Mouse (Mus musculus): ENCODE measurements around the gene Mark2.

DNA sequence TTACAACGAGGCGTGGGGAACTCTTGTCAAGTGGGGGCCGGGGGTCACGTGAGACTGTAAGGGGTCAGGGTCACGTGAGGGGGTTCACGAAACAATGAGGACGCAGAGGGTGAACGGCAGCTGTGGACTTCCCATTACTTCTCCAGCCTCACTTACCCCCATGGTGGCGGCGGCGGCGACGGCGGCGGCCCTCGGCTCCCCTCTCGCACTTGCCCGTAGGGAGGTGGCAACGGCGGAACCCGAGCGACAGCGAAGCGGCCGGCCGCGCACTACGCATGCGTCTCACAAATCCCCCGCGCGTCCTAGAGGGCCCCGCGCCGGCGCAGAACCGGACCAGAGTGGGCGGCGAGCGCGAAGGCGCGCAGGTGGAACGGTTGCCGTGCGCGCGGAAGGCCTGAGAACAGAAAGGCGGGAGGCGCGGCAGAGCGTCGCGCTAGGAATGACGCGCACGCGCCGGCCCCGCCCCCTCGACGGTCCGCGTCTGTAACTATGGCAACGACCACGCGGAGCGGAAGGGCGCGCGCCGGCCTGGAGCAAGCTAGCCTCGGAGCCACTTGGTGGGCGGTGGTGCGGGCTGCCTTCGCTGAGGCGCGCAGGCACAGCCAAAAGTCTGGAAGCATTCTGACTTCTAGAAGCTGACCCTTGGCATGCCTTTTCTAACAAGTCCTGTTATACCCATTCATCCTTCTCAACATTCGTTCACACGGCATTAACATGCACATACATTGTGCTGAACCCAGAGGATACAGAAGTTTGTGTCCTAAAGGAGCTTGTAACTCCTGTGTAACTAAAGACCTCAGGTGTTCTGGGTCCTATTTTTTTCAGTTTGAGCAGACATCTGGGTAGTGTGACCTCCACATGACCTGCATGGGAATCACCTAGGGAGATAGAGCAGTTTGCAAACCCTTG lies 100.6 kb downstream of the Mark2 start, which contains the start of gene Naa40:
- peak; percentile 62 for TF ChIP-seq POLR2A (IDR thresholded peaks at IDR 0.05; ENCODE audit: low read depth, low read length)
- no peak for TF ChIP-seq CTCF (IDR thresholded peaks at IDR 0.05; ENCODE audit: borderline replicate concordance, insufficient read depth, low read length)

Data from embryonic fibroblast, embryonic 13.5 days (primary cell).